Mouse (Mus musculus): ENCODE results near the gene Elk4.

DNA sequence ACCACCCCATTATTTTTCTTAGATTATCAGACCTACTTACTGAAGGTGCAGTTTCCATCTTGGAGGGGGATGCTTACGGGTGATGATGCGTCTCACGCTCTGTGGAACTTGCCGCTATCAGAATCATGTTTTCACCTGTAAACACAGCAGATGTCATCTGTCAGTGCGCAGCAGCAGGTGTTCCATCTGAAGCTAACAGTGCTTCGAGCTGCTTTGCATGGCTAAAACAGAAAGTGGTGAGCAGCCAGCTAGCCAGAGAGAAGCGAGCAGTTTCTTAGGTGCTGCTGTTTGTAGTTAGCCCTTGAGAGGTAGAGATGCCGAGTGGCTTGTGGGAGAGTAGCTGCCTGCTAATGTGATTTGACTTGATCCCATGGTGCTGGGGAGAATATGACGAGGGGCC is 21.0 kb downstream of the Elk4 start:
- TF ChIP-seq CTCF (IDR thresholded peaks at IDR 0.05; ENCODE audit: low read depth) (no peak), EP300 (IDR thresholded peaks at IDR 0.05; ENCODE audit: low read depth) (no peak)

Measured in liver, embryonic 14.5 days (tissue).